Mouse (Mus musculus) adrenal gland, adult 2 months (tissue): ENCODE measurements at regions not wholly inside any gene's neighbourhood (a gene's known extent, or its start where the extent isn't known, plus 50 kb on each side); places are given as distances from the start of the nearest gene placed in this dataset.
A peak's percentile ranks its signal among the peaks of the same experiment; 100 is the strongest.

Source experiments
- DNase-seq: peaks from one replicate; pipeline ENCODE4 v3.0.0; 2021

DNA sequence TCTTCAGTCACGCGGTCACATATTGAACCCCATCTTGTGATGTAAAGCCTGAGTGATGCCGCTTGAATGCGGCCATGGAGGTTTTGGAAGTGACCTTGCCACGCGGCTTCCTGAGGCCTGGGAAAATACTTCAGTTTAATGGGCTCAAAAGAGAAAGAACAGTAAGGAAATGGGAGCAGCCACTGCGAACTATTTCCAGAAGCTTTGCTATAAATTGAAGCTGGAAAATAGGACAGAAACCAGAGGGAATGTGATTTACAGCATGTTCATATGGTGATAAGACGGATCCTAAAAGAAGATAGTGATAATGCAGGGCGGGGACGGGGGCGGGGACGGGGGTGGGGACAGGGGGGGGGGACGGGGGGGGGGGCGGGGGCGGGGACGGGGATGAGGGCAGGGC lies 52.7 kb upstream of the Trpc4 start:
- DNase-seq = no peak

GRCm38 (mm10) chr3:54083634-54084033 lies 72.2 kb upstream of the Trpc4 start:
- DNase-seq = no peak

- no peak for DNase-seq
These were observed 79.4 kb upstream of the Trpc4 start for GRCm38 (mm10) chr3:54076461-54076860.

DNA sequence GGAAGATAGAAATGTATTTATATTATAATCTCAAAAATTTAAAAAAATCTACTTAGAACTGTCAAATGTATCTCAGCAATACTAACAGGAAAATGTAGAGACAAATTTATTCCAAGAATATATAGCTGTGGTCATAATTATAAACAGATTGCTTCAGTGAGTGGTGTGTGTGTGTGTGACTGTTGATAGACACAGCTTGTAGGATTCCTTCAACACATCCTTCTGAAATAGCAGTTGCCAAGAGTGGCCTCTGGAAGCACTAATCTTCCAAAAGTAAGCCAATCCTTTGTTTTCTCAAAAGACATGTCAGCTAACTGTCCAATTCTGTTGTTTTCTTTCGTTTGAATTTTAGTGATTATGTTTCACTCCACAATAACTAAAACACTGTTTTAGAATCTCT lies 95.2 kb upstream of the Trpc4 start:
- DNase-seq = no peak

- DNase-seq = no peak
These were observed 101.5 kb upstream of the Trpc4 start for GRCm38 (mm10) chr3:54054376-54054775.

DNA sequence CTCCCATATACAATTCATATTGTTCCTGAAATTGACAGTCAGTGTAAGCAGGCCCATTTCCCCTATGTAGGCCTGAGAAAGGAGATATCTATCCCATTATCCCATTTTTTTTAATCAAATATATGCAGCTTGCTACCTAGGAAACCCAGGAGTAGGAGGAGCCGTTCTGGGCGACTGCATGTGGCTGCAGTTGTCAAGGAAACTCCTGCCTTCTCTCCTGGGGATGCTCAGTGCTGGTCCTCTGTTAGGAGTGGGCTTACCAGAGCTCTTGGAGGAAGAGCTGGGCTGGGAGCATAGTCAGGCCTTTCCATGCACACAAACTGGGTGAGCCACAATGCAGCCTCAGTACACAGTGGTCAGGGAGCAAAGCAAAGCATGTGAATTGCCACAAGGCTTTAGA lies 106.5 kb upstream of the Trpc4 start:
- DNase-seq = no peak

GRCm38 (mm10) chr3:54048091-54048670 lies 107.7 kb upstream of the Trpc4 start:
- DNase-seq = no peak

GRCm38 (mm10) chr3:54027365-54027764 lies 128.5 kb upstream of the Trpc4 start:
- no peak for DNase-seq

DNA sequence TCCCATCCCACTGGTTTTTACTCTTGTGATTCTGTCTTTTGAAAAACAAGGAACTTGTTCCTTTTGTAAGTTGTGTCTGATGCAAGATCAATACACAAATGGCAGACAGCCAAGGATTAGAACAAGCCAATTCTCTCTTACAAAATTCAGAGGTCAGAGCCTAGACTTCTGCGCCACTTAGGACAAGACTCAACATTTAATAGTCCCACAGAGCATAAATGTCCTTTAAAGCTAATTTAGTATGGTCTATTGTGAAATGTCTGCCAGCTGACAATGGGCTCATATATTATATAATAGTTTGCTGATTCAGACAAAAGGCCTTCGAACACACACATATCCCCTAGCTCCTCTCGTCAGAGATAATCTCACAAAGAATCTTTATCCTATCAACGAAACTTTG lies 135.6 kb upstream of the Trpc4 start:
- DNase-seq = peak; percentile 4

DNA sequence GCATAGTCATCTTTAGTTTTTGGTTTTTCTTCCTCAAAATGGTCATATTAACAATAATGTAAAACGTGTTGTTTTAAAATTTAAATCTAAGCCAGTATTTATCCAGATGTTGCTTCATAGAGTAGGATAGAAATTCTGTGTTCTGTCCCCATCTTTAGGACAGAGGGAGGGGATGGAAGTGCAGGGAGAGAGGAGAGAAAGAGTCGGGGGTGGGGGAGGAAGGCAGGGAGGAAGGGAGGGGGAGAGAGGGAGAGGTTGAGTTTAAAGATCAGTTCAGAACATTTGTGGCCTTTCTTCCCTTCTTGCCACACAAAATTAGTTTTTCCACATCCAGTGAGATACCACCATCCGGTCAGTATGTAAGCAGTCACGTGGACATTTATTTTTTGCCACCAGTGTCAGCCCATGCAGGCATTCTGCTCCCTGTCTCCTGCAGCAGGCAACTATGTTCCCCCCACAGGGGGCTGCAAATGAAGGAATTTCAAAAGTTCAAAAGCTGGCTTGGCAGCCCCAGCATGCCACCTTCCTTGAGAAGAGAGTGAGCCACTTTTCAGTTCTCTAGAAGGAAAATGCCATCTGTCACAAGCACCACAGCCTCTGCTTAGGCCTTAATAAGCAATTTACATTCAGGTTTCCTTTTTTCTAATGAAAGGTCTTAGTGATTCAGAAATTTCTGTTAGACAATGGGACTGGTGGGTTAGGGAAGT lies 137.7 kb upstream of the Trpc4 start:
- no peak for DNase-seq

DNA sequence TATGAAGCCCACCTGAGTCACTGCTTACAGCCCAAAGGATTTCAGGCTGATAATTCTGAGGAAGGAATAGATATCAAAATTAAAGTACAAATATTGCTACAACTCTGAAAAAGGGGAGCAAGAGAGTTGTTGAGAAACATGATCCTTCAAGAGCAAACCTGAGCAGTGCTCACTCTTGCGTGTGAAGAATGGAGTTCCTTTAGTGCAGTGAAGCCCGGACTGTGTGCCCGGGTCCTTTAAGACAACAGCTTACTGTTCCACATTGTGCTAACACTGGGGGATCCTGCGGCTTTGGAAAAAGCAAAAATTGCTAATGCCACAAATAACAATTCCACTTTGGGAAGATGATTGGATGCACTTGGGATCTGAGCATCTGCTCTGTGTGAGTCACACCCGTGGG lies 139.0 kb upstream of the Trpc4 start:
- DNase-seq = no peak

- no peak for DNase-seq
These were observed 144.8 kb upstream of the Trpc4 start for GRCm38 (mm10) chr3:54011016-54011415.

GRCm38 (mm10) chr3:53992993-53993392 lies 129.4 kb upstream of the Ufm1 start:
- no peak for DNase-seq

DNA sequence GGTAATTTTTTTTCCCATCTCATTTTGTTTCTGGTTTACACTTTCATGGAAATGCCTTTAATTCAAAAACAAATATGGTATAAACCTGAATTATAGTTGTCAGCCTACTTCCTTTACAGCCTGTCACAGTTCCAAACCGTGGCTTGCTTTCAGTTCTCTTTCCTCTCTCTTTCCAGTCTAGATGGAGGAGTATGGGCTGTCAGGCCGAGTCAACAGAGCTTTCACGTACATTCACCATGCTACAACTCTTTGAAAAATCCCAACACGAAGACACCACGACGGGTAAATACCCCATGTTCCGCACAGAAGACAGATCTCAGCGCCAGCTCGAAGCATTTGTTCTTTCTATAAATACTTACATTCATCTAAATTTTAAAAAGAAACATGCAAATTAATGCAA lies 125.2 kb upstream of the Ufm1 start:
- no peak for DNase-seq

DNA sequence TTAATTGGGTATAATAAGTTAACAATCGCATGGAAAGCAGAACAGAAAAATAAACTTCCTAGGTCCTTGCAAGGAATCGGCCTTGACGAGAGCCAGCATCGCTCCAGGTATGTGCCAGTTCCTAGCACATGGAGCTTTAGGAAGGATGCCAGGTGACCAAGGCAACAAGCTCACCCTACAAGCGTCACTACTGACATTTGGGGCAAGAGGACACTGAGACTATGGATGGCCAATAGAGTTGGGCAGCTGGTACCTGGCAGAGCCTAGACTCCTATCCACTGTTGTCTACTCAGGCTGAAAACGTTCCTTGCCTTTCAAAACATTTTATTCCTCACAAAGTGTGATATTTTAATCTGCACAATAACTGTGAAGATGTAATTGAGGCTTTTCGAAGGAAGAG lies 124.6 kb upstream of the Ufm1 start:
- no peak for DNase-seq

- no peak for DNase-seq
These were observed 123.7 kb upstream of the Ufm1 start for GRCm38 (mm10) chr3:53987316-53987715.

- DNase-seq = no peak
These were observed 121.3 kb upstream of the Ufm1 start for GRCm38 (mm10) chr3:53984743-53985550.

GRCm38 (mm10) chr3:53982311-53982710 lies 118.7 kb upstream of the Ufm1 start:
- no peak for DNase-seq

- DNase-seq = no peak
These were observed 118.0 kb upstream of the Ufm1 start for GRCm38 (mm10) chr3:53981585-53981984.

DNA sequence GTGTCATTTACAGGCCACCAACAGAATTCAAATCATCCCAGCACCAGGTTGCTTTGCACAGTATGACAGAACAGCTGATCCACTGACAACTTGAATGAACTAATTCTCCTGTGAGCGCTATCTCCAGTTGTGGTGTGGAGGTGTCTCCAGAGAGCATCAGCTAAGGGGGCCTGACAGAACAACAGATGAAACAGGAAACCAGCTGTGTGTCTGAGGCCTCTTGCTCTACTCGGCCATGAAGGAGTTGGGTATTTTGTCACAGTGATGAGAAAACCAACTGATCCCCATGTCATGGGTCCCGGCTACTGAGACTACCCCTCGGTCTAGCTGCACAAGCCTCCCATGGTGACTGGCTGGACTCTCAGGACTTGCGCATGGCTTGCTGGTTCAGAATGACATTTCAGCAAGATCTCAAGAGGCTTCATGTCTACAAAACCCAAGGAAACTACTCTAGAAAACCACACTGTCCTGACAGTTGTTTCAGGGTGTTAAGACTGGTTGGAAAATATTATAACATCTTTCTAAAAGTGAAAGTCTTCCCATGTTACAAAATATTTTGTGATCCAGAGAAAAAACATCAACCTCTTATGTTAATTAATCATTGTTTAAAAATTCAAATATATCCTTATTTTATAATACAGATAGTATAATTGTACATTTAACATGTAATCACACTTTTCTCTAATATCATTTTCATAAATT lies 113.9 kb upstream of the Ufm1 start:
- no peak for DNase-seq

GRCm38 (mm10) chr3:53974905-53975551 lies 111.4 kb upstream of the Ufm1 start:
- no peak for DNase-seq

GRCm38 (mm10) chr3:53969000-53969641 lies 105.5 kb upstream of the Ufm1 start:
- no peak for DNase-seq
